Comparison of ENCODE assay signal across 20 mouse cellular contexts in genomic region chr5:72138256-72138655, GRCm38 (mm10).
"Had no signal": no experiment of that assay in that cellular context is flagged by ENCODE, and none has a peak within 500 bp of the region (broad histone marks: within the 10 kb centered on the region; RNA-seq: fewer than 3 reads in every experiment).

No protein-coding gene starts in this region.

- DNase-seq: liver, postnatal 0 days; lung, adult 2 months; lung, postnatal 14 days; lung, postnatal 36 days; midbrain, embryonic 14.5 days; retina, postnatal 1 day; right cerebral cortex, adult 18-20 months; right cerebral cortex, postnatal 25 days; right cerebral cortex, postnatal 4 days; spleen, adult 18-20 months; thymus, adult 18-20 months; thymus, postnatal 14 days; thymus, postnatal 36 days had no signal

- H3K27ac ChIP-seq: liver, embryonic 15.5 days; lung, embryonic 15.5 days; macrophage; midbrain, embryonic 12.5 days; neural tube, embryonic 13.5 days; neural tube, embryonic 15.5 days had no signal

- H3K4me1 ChIP-seq: liver, embryonic 15.5 days; lung, embryonic 15.5 days; megakaryocyte, embryonic 14.5 days; midbrain, embryonic 12.5 days; neural tube, embryonic 13.5 days; neural tube, embryonic 15.5 days had no signal

- H3K4me3 ChIP-seq: liver, embryonic 15.5 days; lung, embryonic 15.5 days; megakaryocyte, embryonic 14.5 days; midbrain, embryonic 12.5 days; neural tube, embryonic 13.5 days; neural tube, embryonic 15.5 days had no signal

- H3K27me3 ChIP-seq: liver, embryonic 15.5 days; lung, embryonic 15.5 days; megakaryocyte, embryonic 14.5 days; midbrain, embryonic 12.5 days; neural tube, embryonic 13.5 days; neural tube, embryonic 15.5 days had no signal

- H3K36me3 ChIP-seq: liver, embryonic 15.5 days; lung, embryonic 15.5 days; midbrain, embryonic 12.5 days; neural tube, embryonic 13.5 days; neural tube, embryonic 15.5 days had no signal
